Mouse (Mus musculus): ENCODE results near the gene Olfr1427. TPM values are rescaled to one million over a fixed set of nuclear protein-coding genes. Genes with fewer than 3 reads are reported as not detected.

Gene Olfr1427
- not detected in 2 replicates for polyA plus RNA-seq (2012; rRNA removed; ENCODE audit: low replicate concordance)

GRCm38 (mm10) chr19:12103234-12103633 lies at the start of gene Olfr1427:
Gene Olfr1427 (minus strand): TSS chr19:12103334.

GRCm38 (mm10) chr19:12123103-12123502 lies 20.0 kb upstream of the Olfr1427 start, which contains the start of gene Olfr76:
Gene Olfr76 (minus strand): TSS chr19:12123203.

GRCm38 (mm10) chr19:12115797-12116196 lies 12.7 kb upstream of the Olfr1427 start, which contains the start of gene Olfr1428:
Gene Olfr1428 (minus strand): TSS chr19:12115897.

GRCm38 (mm10) chr19:12091913-12092312 lies 11.2 kb downstream of the Olfr1427 start, which contains the start of gene Olfr1426:
Gene Olfr1426 (minus strand): TSS chr19:12092013.

GRCm38 (mm10) chr19:12077631-12078030 lies 25.5 kb downstream of the Olfr1427 start, which contains the start of gene Olfr1425:
Gene Olfr1425 (minus strand): TSS chr19:12077731.

GRCm38 (mm10) chr19:12062582-12062981 lies 40.6 kb downstream of the Olfr1427 start, which contains the start of gene Olfr1424:
Gene Olfr1424 (minus strand): TSS chr19:12062682.

Other genes with a start within 250 kb of the Olfr1427 start
- gene Olfr1418, start 242.3 kb downstream of the Olfr1427 start, polyA plus RNA-seq (2012; rRNA removed; ENCODE audit: low replicate concordance) = not detected in 2 replicates
- not detected in 2 replicates for gene Olfr1419, start 228.2 kb downstream of the Olfr1427 start, polyA plus RNA-seq (2012; rRNA removed; ENCODE audit: low replicate concordance)
- not detected in 2 replicates for gene Olfr1420, start 216.8 kb downstream of the Olfr1427 start, polyA plus RNA-seq (2012; rRNA removed; ENCODE audit: low replicate concordance)
- 17.1 and 19.7 TPM in 2 replicates for gene Patl1, start 190.9 kb downstream of the Olfr1427 start, polyA plus RNA-seq (2012; rRNA removed; ENCODE audit: low replicate concordance)
- 18.9 and 28.7 TPM in 2 replicates for gene Osbp, start 137.4 kb downstream of the Olfr1427 start, polyA plus RNA-seq (2012; rRNA removed; ENCODE audit: low replicate concordance)
- not detected in 2 replicates for gene Olfr1423, start 62.0 kb downstream of the Olfr1427 start, polyA plus RNA-seq (2012; rRNA removed; ENCODE audit: low replicate concordance)
- not detected in 2 replicates for gene Olfr1424, start 40.7 kb downstream of the Olfr1427 start, polyA plus RNA-seq (2012; rRNA removed; ENCODE audit: low replicate concordance)
- gene Olfr1425, start 25.6 kb downstream of the Olfr1427 start, polyA plus RNA-seq (2012; rRNA removed; ENCODE audit: low replicate concordance) = not detected in 2 replicates
- gene Olfr1426, start 11.3 kb downstream of the Olfr1427 start, polyA plus RNA-seq (2012; rRNA removed; ENCODE audit: low replicate concordance) = not detected in 2 replicates
- gene Olfr1428, start 12.6 kb upstream of the Olfr1427 start, polyA plus RNA-seq (2012; rRNA removed; ENCODE audit: low replicate concordance) = not detected in 2 replicates
- not detected in 2 replicates for gene Olfr76, start 19.9 kb upstream of the Olfr1427 start, polyA plus RNA-seq (2012; rRNA removed; ENCODE audit: low replicate concordance)
- gene Olfr1555-ps1, start 66.8 kb upstream of the Olfr1427 start, polyA plus RNA-seq (2012; rRNA removed; ENCODE audit: low replicate concordance) = not detected in 2 replicates
- gene Olfr1431, start 97.3 kb upstream of the Olfr1427 start, polyA plus RNA-seq (2012; rRNA removed; ENCODE audit: low replicate concordance) = not detected in 2 replicates
- gene Olfr1432, start 129.3 kb upstream of the Olfr1427 start, polyA plus RNA-seq (2012; rRNA removed; ENCODE audit: low replicate concordance) = not detected in 2 replicates
- gene Olfr262, start 138.3 kb upstream of the Olfr1427 start, polyA plus RNA-seq (2012; rRNA removed; ENCODE audit: low replicate concordance) = not detected in 2 replicates
- not detected in 2 replicates for gene Olfr235, start 157.7 kb upstream of the Olfr1427 start, polyA plus RNA-seq (2012; rRNA removed; ENCODE audit: low replicate concordance)
- not detected in 2 replicates for gene Olfr1434, start 176.5 kb upstream of the Olfr1427 start, polyA plus RNA-seq (2012; rRNA removed; ENCODE audit: low replicate concordance)
- not detected in 2 replicates for gene Olfr1436, start 195.8 kb upstream of the Olfr1427 start, polyA plus RNA-seq (2012; rRNA removed; ENCODE audit: low replicate concordance)
- gene Olfr1437, start 221.8 kb upstream of the Olfr1427 start, polyA plus RNA-seq (2012; rRNA removed; ENCODE audit: low replicate concordance) = not detected in 2 replicates
- gene Olfr1438-ps1, start 232.6 kb upstream of the Olfr1427 start, polyA plus RNA-seq (2012; rRNA removed; ENCODE audit: low replicate concordance) = not detected in 2 replicates